Mouse (Mus musculus): ENCODE data around the gene Fam168a. TPM values are rescaled to one million over a fixed set of nuclear protein-coding genes. Genes with fewer than 3 reads are reported as not detected.

Gene Fam168a
- polyA plus RNA-seq, 1 experiment from 2014 or later, result 19.2 TPM

DNA sequence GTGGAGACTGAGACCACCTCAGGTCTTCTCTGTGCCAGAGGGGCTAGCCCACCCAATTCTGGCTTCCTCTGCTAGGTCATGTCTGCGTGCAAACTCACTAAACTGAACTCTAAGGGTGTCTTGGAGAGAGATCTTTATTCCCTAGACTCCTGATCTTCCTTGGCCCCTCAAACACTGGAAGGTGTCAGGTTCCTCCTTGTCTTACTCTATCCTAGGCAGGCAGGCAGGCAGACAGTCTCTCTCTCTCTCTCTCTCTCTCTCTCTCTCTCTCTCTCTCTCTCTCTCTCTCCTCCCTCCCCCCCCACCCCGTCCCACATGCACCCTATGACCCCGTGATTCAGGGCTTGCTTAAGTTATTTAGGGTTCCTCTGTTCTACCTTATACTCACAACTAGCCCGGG, 155.9 kb downstream of the Fam168a start:
- DNase-seq (ENCODE audit: low spot score), result peak; percentile 16

GRCm38 (mm10) chr7:100862828-100863638, 156.6 kb downstream of the Fam168a start, which contains the start of gene Relt:
Gene Relt (minus strand): TSS chr7:100863446.
- DNase-seq (ENCODE audit: low spot score), result peak; percentile 97

- DNase-seq (ENCODE audit: low spot score), result peak; percentile 73
Measured at GRCm38 (mm10) chr7:100866675-100867074, 160.2 kb downstream of the Fam168a start.

- no peak for DNase-seq (ENCODE audit: low spot score)
Measured at GRCm38 (mm10) chr7:100867561-100867960, 161.1 kb downstream of the Fam168a start.

- no peak for DNase-seq (ENCODE audit: low spot score)
Measured at GRCm38 (mm10) chr7:100868551-100868950, 162.1 kb downstream of the Fam168a start.

GRCm38 (mm10) chr7:100869877-100870629, 163.6 kb downstream of the Fam168a start:
- DNase-seq (ENCODE audit: low spot score), result no peak

DNA sequence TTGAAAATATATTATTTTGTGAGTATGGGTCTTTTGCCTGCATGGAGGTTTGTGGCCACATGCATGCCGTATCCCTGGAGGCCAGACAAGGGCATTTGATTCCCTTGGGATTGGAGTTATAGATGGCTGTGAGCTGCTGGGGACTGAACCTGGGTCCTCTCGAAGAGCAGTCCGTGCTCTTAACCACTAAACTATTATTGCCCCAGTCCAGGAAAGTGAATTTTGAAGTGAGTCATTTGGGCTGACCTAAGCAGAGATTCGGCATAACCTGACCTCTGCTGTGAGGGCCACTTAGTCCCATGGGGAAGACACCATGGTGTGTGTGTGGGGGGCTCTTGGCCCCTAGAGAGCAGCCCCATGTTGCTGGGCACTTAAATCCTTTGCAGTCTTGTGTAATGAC, 164.9 kb downstream of the Fam168a start:
- DNase-seq (ENCODE audit: low spot score), result no peak

DNA sequence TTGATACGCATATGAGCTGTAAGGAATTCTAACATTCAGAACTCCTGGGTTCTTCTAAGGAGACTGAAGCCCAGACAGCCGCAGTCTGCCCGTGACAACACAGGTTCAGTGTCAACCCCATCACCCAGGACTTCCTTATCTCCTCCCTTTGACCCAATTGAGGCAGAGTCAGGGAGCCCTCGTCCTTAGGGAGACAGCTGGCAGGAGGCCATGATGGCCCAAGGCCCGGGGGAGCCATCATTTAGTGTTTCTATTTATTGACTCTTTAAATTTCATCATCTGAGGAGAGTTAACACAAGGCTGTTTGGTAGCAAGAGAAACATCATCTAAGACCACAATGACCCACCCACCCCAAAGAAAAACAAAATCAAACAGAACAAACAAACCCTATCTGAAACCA, 165.5 kb downstream of the Fam168a start:
- DNase-seq (ENCODE audit: low spot score), result no peak

DNA sequence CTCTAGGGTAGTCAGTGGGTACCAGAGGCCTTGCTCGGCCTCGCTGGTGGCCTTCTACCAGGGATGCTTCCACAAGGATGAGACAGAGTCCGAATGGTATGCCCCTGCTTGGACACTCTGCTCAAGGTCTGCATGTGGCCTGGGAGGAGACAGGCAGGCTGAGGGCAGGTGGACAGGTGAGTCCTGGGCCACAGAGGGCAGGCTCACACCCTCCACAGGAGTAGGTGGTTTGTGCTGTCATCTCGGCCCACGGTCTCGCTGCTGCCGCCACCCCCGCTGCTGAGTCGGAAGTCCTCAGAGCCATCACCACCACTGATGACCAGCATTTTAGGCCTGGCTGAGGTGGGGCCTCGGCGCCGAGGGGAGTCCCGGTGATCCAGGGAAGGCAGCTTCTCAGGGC, 166.8 kb downstream of the Fam168a start:
- DNase-seq (ENCODE audit: low spot score), result no peak

- DNase-seq (ENCODE audit: low spot score), result no peak
Measured at GRCm38 (mm10) chr7:100875822-100876221, 169.4 kb downstream of the Fam168a start.

DNA sequence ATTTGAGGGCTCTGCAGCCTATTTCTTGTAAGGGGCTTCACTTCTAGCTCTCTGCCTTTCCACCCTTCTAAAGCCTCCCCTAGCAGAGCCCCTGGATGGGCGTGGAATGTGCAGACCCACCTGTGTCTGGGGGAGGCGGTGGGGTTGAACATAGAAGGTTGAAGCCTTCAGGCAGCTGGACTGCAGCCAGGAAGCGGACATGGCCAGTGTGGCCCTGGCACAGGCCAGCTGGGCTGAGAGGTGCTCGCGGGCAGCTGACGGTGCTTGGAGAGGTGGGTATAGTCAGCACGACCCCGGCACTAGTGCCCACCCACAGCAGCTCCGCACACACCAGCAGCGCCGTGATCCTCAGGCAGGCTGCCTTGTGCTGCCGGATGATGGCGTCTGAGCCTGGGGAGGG, 169.9 kb downstream of the Fam168a start:
- DNase-seq (ENCODE audit: low spot score), result no peak

- no peak for DNase-seq (ENCODE audit: low spot score)
Measured at GRCm38 (mm10) chr7:100876771-100877170, 170.3 kb downstream of the Fam168a start.

- DNase-seq (ENCODE audit: low spot score), result peak; percentile 63
Measured at GRCm38 (mm10) chr7:100879595-100879994, 173.2 kb downstream of the Fam168a start.

GRCm38 (mm10) chr7:100881531-100881930, 175.1 kb downstream of the Fam168a start:
- no peak for DNase-seq (ENCODE audit: low spot score)

DNA sequence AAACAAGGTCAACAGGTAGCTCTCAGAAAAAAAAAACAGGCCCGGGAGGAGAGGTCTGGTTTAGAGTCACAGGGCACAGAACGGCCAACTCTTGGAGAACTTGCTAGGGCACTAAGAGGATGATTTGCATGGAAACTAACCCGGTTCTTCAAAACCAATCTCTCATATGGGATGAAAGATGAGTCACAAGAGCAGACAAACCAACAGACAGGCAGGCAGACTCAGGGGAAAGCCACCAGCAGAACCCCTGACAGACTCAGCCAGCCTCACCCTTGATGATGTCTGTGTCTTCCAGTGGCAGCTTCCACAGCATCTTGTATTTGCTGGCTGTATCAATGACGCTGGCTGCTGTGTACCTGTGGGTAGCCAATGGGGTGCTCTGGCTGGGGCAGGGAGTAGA, 175.5 kb downstream of the Fam168a start:
- no peak for DNase-seq (ENCODE audit: low spot score)

GRCm38 (mm10) chr7:100884460-100884859, 178.0 kb downstream of the Fam168a start:
- no peak for DNase-seq (ENCODE audit: low spot score)

GRCm38 (mm10) chr7:100886535-100886934, 180.1 kb downstream of the Fam168a start:
- DNase-seq (ENCODE audit: low spot score), result peak; percentile 74

Small RNA genes lying within 50 kb of the gene (microRNA-seq; reads per million reads assigned to microRNA genes)
- 14.2 reads per million, percentile 21 among the genes with 10 or more reads in this experiment for gene Mir3102 (ENCODE audit: borderline number of aligned reads)

Other genes with a start within 250 kb of the Fam168a start
- gene Ucp3, start 233.6 kb upstream of the Fam168a start, polyA plus RNA-seq (2015; fragmentation: Nextera tagmentation; extraction: Ambion mirVana), result 0.12 and 0.14 TPM in 2 replicates
- gene Ucp2, start 213.3 kb upstream of the Fam168a start, polyA plus RNA-seq (2015; fragmentation: Nextera tagmentation; extraction: Ambion mirVana), result 803 and 920 TPM in 2 replicates
- gene Dnajb13, start 191.7 kb upstream of the Fam168a start, polyA plus RNA-seq (2015; fragmentation: Nextera tagmentation; extraction: Ambion mirVana), result 1.7 TPM in 2 replicates
- 18.4 and 18.6 TPM in 2 replicates for gene Coa4, start 169.6 kb upstream of the Fam168a start, polyA plus RNA-seq (2015; fragmentation: Nextera tagmentation; extraction: Ambion mirVana)
- gene Rab6a, start 99.2 kb upstream of the Fam168a start, polyA plus RNA-seq (2015; fragmentation: Nextera tagmentation; extraction: Ambion mirVana), result 44.4 and 47.4 TPM in 2 replicates
- 102 TPM in 2 replicates for gene Mrpl48, start 98.3 kb upstream of the Fam168a start, polyA plus RNA-seq (2015; fragmentation: Nextera tagmentation; extraction: Ambion mirVana)
- 5.8 and 7.1 TPM in 2 replicates for gene Plekhb1, start 44.2 kb upstream of the Fam168a start, polyA plus RNA-seq (2015; fragmentation: Nextera tagmentation; extraction: Ambion mirVana)
- 12.3 and 12.9 TPM in 2 replicates for gene Relt, start 156.8 kb downstream of the Fam168a start, polyA plus RNA-seq (2015; fragmentation: Nextera tagmentation; extraction: Ambion mirVana)
- 1.0 and 1.1 TPM in 2 replicates for gene Arhgef17, start 225.5 kb downstream of the Fam168a start, polyA plus RNA-seq (2015; fragmentation: Nextera tagmentation; extraction: Ambion mirVana)

All from thymus, postnatal 0 days (tissue).